Mouse (Mus musculus) left cerebral cortex, postnatal 4 days (tissue): ENCODE measurements around the gene Cxadr. TPM values are rescaled to one million over a fixed set of nuclear protein-coding genes. Genes with fewer than 3 reads are reported as not detected.

Experiments used
- total RNA-seq, 2 experiments: library from RNA; stranded (reverse); gene quantifications; 2 replicates each; pipeline ENCODE4 v1.2.3; 2021

The Cxadr gene
- total RNA-seq, 2 experiments from 2014 or later: 293 to 303 TPM

Other genes starting within 250 kb of the Cxadr start
- gene Btg3, start 75.7 kb downstream of the Cxadr start, total RNA-seq: 1 to 10 TPM; 3.5 to 5.4 TPM